Mouse (Mus musculus) ovary, adult 18-20 months (tissue): Measurements from ENCODE around the gene Irgm2.

Experiments
- DNase-seq: peaks from one replicate; pipeline ENCODE4 v3.0.0; 2022; ENCODE audit warnings: low spot score, mixed read lengths

Irgm2 gene

GRCm38 (mm10) chr11:58261826-58262225, 62.4 kb downstream of the Irgm2 start:
- DNase-seq, result no peak

GRCm38 (mm10) chr11:58262336-58262735, 62.9 kb downstream of the Irgm2 start:
- no peak for DNase-seq

GRCm38 (mm10) chr11:58263516-58263915, 64.1 kb downstream of the Irgm2 start:
- DNase-seq, result no peak

GRCm38 (mm10) chr11:58264546-58264945, 65.1 kb downstream of the Irgm2 start:
- no peak for DNase-seq

- DNase-seq, result no peak
These were observed 68.9 kb downstream of the Irgm2 start for GRCm38 (mm10) chr11:58268285-58268684.
